Comparison of ENCODE assay signal across 19 mouse cellular contexts in the genomic region with DNA sequence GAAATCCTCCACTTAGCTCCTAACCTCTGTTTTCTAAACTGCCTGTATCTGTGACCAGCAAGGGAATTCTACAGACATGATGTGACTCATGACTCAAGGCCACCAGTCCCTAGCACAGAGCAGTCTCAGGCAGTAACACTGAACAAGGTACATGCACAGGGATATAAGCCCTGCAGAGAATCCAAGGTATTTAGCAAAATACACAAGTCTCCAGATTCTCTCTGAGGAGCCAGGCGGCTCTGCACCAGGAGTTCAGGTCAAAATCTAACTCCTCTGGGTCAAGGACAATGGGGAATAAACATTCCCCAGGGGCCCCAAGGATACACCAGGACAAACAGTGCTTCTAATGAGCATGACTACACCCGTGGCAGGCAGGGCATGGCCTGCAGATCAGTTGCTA. TPM values are rescaled to one million over a fixed set of nuclear protein-coding genes. Genes with fewer than 3 reads are reported as not detected.
DNase-seq lines count a peak whose midpoint lies in the region; ATAC-seq lines count a peak whose summit lies in the region.
"Had no signal": no experiment of that assay in that cellular context is flagged by ENCODE, and none has a peak within 500 bp of the region (broad histone marks: within the 10 kb centered on the region; RNA-seq: fewer than 3 reads in every experiment).

No protein-coding gene starts in this region.

- H3K27me3 ChIP-seq in liver, embryonic 13.5 days: no peaks in the 10 kb centered on the region
- H3K27me3 ChIP-seq: embryonic facial prominence, embryonic 12.5 days; forebrain, embryonic 13.5 days; forebrain, embryonic 15.5 days had no signal

- peaks cover 60% of the 10 kb centered on the region for H3K36me3 ChIP-seq in liver, embryonic 13.5 days

- H3K9me3 ChIP-seq in liver, embryonic 13.5 days (replicated peaks): no peaks in the 10 kb centered on the region
- H3K9me3 ChIP-seq: embryonic facial prominence, embryonic 10.5 days; embryonic facial prominence, embryonic 12.5 days; forebrain, embryonic 13.5 days; forebrain, embryonic 15.5 days had no signal

- H3K4me2 ChIP-seq in liver, embryonic 13.5 days: no peak overlapping the region
- H3K4me2 ChIP-seq: embryonic facial prominence, embryonic 12.5 days; forebrain, embryonic 13.5 days; forebrain, embryonic 15.5 days had no signal

- peak; percentile 62 to 86 for DNase-seq in adrenal gland, adult (ENCODE audit: inconsistent age in 2 of 2, low spot score in 1 of 2)
- no peak for DNase-seq in adrenal gland, adult 18-20 months (ENCODE audit: low spot score in 2 of 2)
- DNase-seq in adrenal gland, postnatal 14 days: peak; percentile 43
- DNase-seq in adrenal gland, postnatal 4 days (ENCODE audit: low spot score in 2 of 2): no peak
- no peak for DNase-seq in liver, embryonic 13.5 days
- DNase-seq in liver: no peak
- DNase-seq in yolk sac, embryonic 10.5 days (ENCODE audit: low spot score): peak; percentile 33
- DNase-seq: adrenal gland, adult 8-10 months; cerebellum, adult 11-12 months; cerebellum, adult 2 months; cerebellum, adult 9-10 months; cerebellum, postnatal 10 days; cerebellum, postnatal 25 days; forebrain, postnatal 0 days had no signal

- peak overlapping the region; percentile 3; the same call in 1 of the 2 replicates for H3K27ac ChIP-seq in liver, embryonic 13.5 days
- H3K27ac ChIP-seq: embryonic facial prominence, embryonic 10.5 days; embryonic facial prominence, embryonic 12.5 days; forebrain, embryonic 13.5 days; forebrain, embryonic 15.5 days had no signal

- H3K4me3 ChIP-seq in liver, embryonic 13.5 days (replicated peaks): no peak overlapping the region
- H3K4me3 ChIP-seq: embryonic facial prominence, embryonic 10.5 days; embryonic facial prominence, embryonic 12.5 days; forebrain, embryonic 13.5 days; forebrain, embryonic 15.5 days had no signal

- no peak for ATAC-seq in liver, embryonic 13.5 days (ENCODE audit: low read depth)
- no peak for ATAC-seq in cerebellum, adult (ENCODE audit: insufficient number of reproducible peaks, low FRiP score, low TSS enrichment)
- ATAC-seq: forebrain, embryonic 13.5 days; forebrain, embryonic 15.5 days; forebrain, postnatal 0 days had no signal

- H3K4me1 ChIP-seq in liver, embryonic 13.5 days (replicated peaks): peaks cover 78% of the 10 kb centered on the region
- H3K4me1 ChIP-seq: embryonic facial prominence, embryonic 10.5 days; embryonic facial prominence, embryonic 12.5 days; forebrain, embryonic 13.5 days; forebrain, embryonic 15.5 days had no signal

- WGBS in liver, embryonic 13.5 days (ENCODE audit: insufficient replicate concordance): 69% methylated on average over 2 of the region's 2 CpGs

- H3K9ac ChIP-seq in liver, embryonic 13.5 days: no peak overlapping the region
- H3K9ac ChIP-seq: embryonic facial prominence, embryonic 12.5 days; forebrain, embryonic 13.5 days; forebrain, embryonic 15.5 days; forebrain, postnatal 0 days had no signal

RNA-seq across cellular contexts. Expression of a gene that starts 8.5 kb away (rescaled TPM):
- total RNA-seq in adrenal gland, adult 18-20 months (2021): 10 to 100 TPM; 28.7 to 36.5 TPM
- 43.3 and 44.6 TPM in 2 replicates for total RNA-seq in adrenal gland, postnatal 14 days (2021)
- total RNA-seq in adrenal gland, postnatal 4 days (2021): 10 to 100 TPM; 59.7 to 60.0 TPM
- polyA plus RNA-seq in liver, embryonic 13.5 days (2015; fragmentation: Nextera tagmentation; extraction: Ambion mirVana): 97.4 and 102 TPM in 2 replicates

RNA-seq across cellular contexts. Expression of a gene that starts 38.4 kb away (rescaled TPM):
- 1 to 10 TPM; 2.6 to 4.1 TPM for total RNA-seq in adrenal gland, adult 18-20 months (2021)
- 4.0 and 4.5 TPM in 2 replicates for total RNA-seq in adrenal gland, postnatal 14 days (2021)
- total RNA-seq in adrenal gland, postnatal 4 days (2021): 1 to 10 TPM; 7.0 to 9.1 TPM
- 8.6 and 9.1 TPM in 2 replicates for polyA plus RNA-seq in liver, embryonic 13.5 days (2015; fragmentation: Nextera tagmentation; extraction: Ambion mirVana)

Comparison
In these comparisons a context has a peak if more than half of its experiments do, and no peak if none do; other contexts are left out.
1. DNase-seq: peak in adrenal gland, adult (2 of 2), adrenal gland, postnatal 14 days (single experiment) and yolk sac, embryonic 10.5 days (single experiment); none in adrenal gland, adult 18-20 months (0 of 2), adrenal gland, postnatal 4 days (0 of 2), liver, embryonic 13.5 days (single experiment) and liver (single experiment).